ENCODE assay signal across 17 mouse cellular contexts in genomic region chr9:65776874-65777432, GRCm38 (mm10). TPM values are rescaled to one million over a fixed set of nuclear protein-coding genes. Genes with fewer than 3 reads are reported as not detected.
A peak's percentile ranks its signal among the peaks of the same experiment; 100 is the strongest.
DNase-seq lines count a peak whose midpoint lies in the region; ATAC-seq and TF ChIP-seq lines count a peak whose summit lies in the region.
"Had no signal": no experiment of that assay in that cellular context is flagged by ENCODE, and none has a peak within 500 bp of the region (broad histone marks: within the 10 kb centered on the region; RNA-seq: fewer than 3 reads in every experiment).

No protein-coding gene starts in this region.

- no peaks in the 10 kb centered on the region for H3K27me3 ChIP-seq in forebrain, embryonic 10.5 days (ENCODE audit: poor library complexity, severe bottlenecking)
- no peaks in the 10 kb centered on the region for H3K27me3 ChIP-seq in forebrain, embryonic 16.5 days (replicated peaks; ENCODE audit: control insufficient read depth, insufficient read depth, low read length)
- H3K27me3 ChIP-seq in limb, embryonic 13.5 days: no peaks in the 10 kb centered on the region
- H3K27me3 ChIP-seq in limb, embryonic 10.5 days (ENCODE audit: low read depth, poor library complexity, severe bottlenecking): no peaks in the 10 kb centered on the region
- H3K27me3 ChIP-seq in ES-Bruce4 (ENCODE audit: control insufficient read depth, insufficient read depth, low read length, poor library complexity, severe bottlenecking): no peaks in the 10 kb centered on the region
- H3K27me3 ChIP-seq: hindbrain, embryonic 12.5 days; midbrain, embryonic 12.5 days had no signal

- TF ChIP-seq CTCF in ES-Bruce4 (IDR thresholded peaks at IDR 0.05; ENCODE audit: low read depth, low read length): no peak

- WGBS in forebrain, embryonic 10.5 days: 24% methylated on average over 1 of the region's 1 CpGs
- 8% methylated on average over 1 of the region's 1 CpGs for WGBS in forebrain, embryonic 16.5 days
- WGBS in limb, embryonic 13.5 days: 3% methylated on average over 1 of the region's 1 CpGs
- 5% methylated on average over 1 of the region's 1 CpGs for WGBS in limb, embryonic 10.5 days

- H3K4me2 ChIP-seq in forebrain, embryonic 16.5 days (ENCODE audit: low read length): no peak overlapping the region
- peak overlapping the region; percentile 7; the same call in 1 of the 2 replicates for H3K4me2 ChIP-seq in limb, embryonic 13.5 days (replicated peaks)
- H3K4me2 ChIP-seq: hindbrain, embryonic 12.5 days; midbrain, embryonic 12.5 days had no signal

- no peak overlapping the region for H3K4me3 ChIP-seq in forebrain, embryonic 10.5 days
- H3K4me3 ChIP-seq in forebrain, embryonic 16.5 days (replicated peaks; ENCODE audit: low read length): no peak overlapping the region
- no peak overlapping the region for H3K4me3 ChIP-seq in limb, embryonic 13.5 days
- no peak overlapping the region for H3K4me3 ChIP-seq in limb, embryonic 10.5 days
- H3K4me3 ChIP-seq in ES-Bruce4 (ENCODE audit: low read depth, low read length): no peak overlapping the region
- H3K4me3 ChIP-seq: heart, embryonic 10.5 days; hindbrain, embryonic 12.5 days; midbrain, embryonic 12.5 days had no signal

- peaks cover 27% of the 10 kb centered on the region for H3K4me1 ChIP-seq in forebrain, embryonic 10.5 days
- H3K4me1 ChIP-seq in forebrain, embryonic 16.5 days (replicated peaks; ENCODE audit: control insufficient read depth, insufficient read depth, low read length): peaks cover 17% of the 10 kb centered on the region
- H3K4me1 ChIP-seq in limb, embryonic 13.5 days: peaks cover 15% of the 10 kb centered on the region
- H3K4me1 ChIP-seq in limb, embryonic 10.5 days: peaks cover 14% of the 10 kb centered on the region
- H3K4me1 ChIP-seq in ES-Bruce4 (ENCODE audit: control insufficient read depth, insufficient read depth, low read length): no peaks in the 10 kb centered on the region

- no peak overlapping the region for H3K9ac ChIP-seq in forebrain, embryonic 16.5 days (replicated peaks; ENCODE audit: low read depth, low read length)
- H3K9ac ChIP-seq in limb, embryonic 13.5 days: no peak overlapping the region
- peak overlapping the region; percentile 27; the same call in 1 of the 2 replicates for H3K9ac ChIP-seq in ES-Bruce4 (ENCODE audit: low read depth, poor library complexity, severe bottlenecking)
- H3K9ac ChIP-seq: hindbrain, embryonic 12.5 days; midbrain, embryonic 12.5 days had no signal

- TF ChIP-seq POLR2A in ES-Bruce4 (IDR thresholded peaks at IDR 0.05; ENCODE audit: insufficient read depth, low read length): no peak

- peak overlapping the region; percentile 46; the same call in 1 of the 2 replicates for H3K27ac ChIP-seq in forebrain, embryonic 10.5 days
- no peak overlapping the region for H3K27ac ChIP-seq in forebrain, embryonic 16.5 days (ENCODE audit: low read length)
- H3K27ac ChIP-seq in limb, embryonic 13.5 days: peak overlapping the region; percentile 35; the same call in 1 of the 2 replicates
- H3K27ac ChIP-seq in limb, embryonic 10.5 days: no peak overlapping the region
- peak overlapping the region; percentile 88 for H3K27ac ChIP-seq in ES-Bruce4 (ENCODE audit: insufficient read depth, low read length)
- H3K27ac ChIP-seq: hindbrain, embryonic 12.5 days; midbrain, embryonic 12.5 days had no signal

- ATAC-seq in forebrain, embryonic 16.5 days: no peak
- peak; percentile 61 for ATAC-seq in limb, embryonic 13.5 days (ENCODE audit: low FRiP score, low read depth)

- TF ChIP-seq EP300 in ES-Bruce4 (IDR thresholded peaks at IDR 0.05; ENCODE audit: insufficient read depth, low read depth, low read length): no peak

- H3K9me3 ChIP-seq in forebrain, embryonic 10.5 days: peaks cover 5% of the 10 kb centered on the region; the same call in 1 of the 2 replicates
- no peaks in the 10 kb centered on the region for H3K9me3 ChIP-seq in forebrain, embryonic 16.5 days (ENCODE audit: control insufficient read depth, low read length)
- H3K9me3 ChIP-seq in limb, embryonic 13.5 days: no peaks in the 10 kb centered on the region
- H3K9me3 ChIP-seq in limb, embryonic 10.5 days (replicated peaks): no peaks in the 10 kb centered on the region
- H3K9me3 ChIP-seq in ES-Bruce4 (replicated peaks; ENCODE audit: control insufficient read depth, insufficient read depth, low read length, poor library complexity, severe bottlenecking): no peaks in the 10 kb centered on the region
- H3K9me3 ChIP-seq: heart, embryonic 10.5 days; hindbrain, embryonic 12.5 days; midbrain, embryonic 12.5 days had no signal

- peaks cover 35% of the 10 kb centered on the region for H3K36me3 ChIP-seq in forebrain, embryonic 10.5 days (replicated peaks)
- H3K36me3 ChIP-seq in forebrain, embryonic 16.5 days (ENCODE audit: control insufficient read depth, insufficient read depth): no peaks in the 10 kb centered on the region
- 0 out of 2 replicates have a peak, but pooled peaks cover 4% of the 10 kb centered on the region for H3K36me3 ChIP-seq in limb, embryonic 13.5 days
- peaks cover 15% of the 10 kb centered on the region for H3K36me3 ChIP-seq in limb, embryonic 10.5 days
- H3K36me3 ChIP-seq in ES-Bruce4 (ENCODE audit: control insufficient read depth, insufficient read depth, low read length, poor library complexity, severe bottlenecking): no peaks in the 10 kb centered on the region
- H3K36me3 ChIP-seq: hindbrain, embryonic 12.5 days had no signal

- DNase-seq in forebrain, embryonic 10.5 days (ENCODE audit: extremely low spot score, low spot score): no peak
- no peak for DNase-seq in limb, embryonic 10.5 days (ENCODE audit: low spot score)
- peak; percentile 90 for DNase-seq in gonadal fat pad, adult 2 months (ENCODE audit: low read depth)
- DNase-seq in gastrocnemius, postnatal 25 days: no peak
- no peak for DNase-seq in testis, postnatal 10 days (ENCODE audit: low spot score)
- DNase-seq: adrenal gland, postnatal 14 days; cerebellum, adult 11-12 months; gastrocnemius, postnatal 10 days; heart, postnatal 10 days; left cerebral cortex, postnatal 4 days; lung, adult 18-20 months had no signal

RNA-seq across cellular contexts. Expression of gene Zfp609, which starts 50.4 kb away (rescaled TPM):
- 8.2 and 8.3 TPM in 2 replicates for polyA plus RNA-seq in forebrain, embryonic 10.5 days (2016; fragmentation: Nextera tagmentation; extraction: Ambion mirVana)
- 7.7 and 8.0 TPM in 2 replicates for polyA plus RNA-seq in forebrain, embryonic 16.5 days (2015; fragmentation: Nextera tagmentation; extraction: Ambion mirVana)
- polyA plus RNA-seq in limb, embryonic 13.5 days (2015; fragmentation: Nextera tagmentation; extraction: Ambion mirVana): 7.2 and 8.1 TPM in 2 replicates
- 7.5 and 7.6 TPM in 2 replicates for polyA plus RNA-seq in limb, embryonic 10.5 days (2016; fragmentation: Nextera tagmentation; extraction: Ambion mirVana)
- polyA plus RNA-seq in ES-Bruce4 (2011; ENCODE audit: insufficient read depth, insufficient read length, low read depth, missing spikeins): 47.0 and 48.8 TPM in 2 replicates
- polyA plus RNA-seq in gonadal fat pad, adult 2 months (2012; rRNA removed): 5.0 and 7.7 TPM in 2 replicates
- 10 to 100 TPM; 15.1 to 20.6 TPM for total RNA-seq in gastrocnemius, postnatal 25 days (2021)

Comparison
In these comparisons a context has a peak if more than half of its experiments do, and no peak if none do; other contexts are left out.
1. H3K27ac ChIP-seq: peak in forebrain, embryonic 10.5 days (single experiment), limb, embryonic 13.5 days (single experiment) and ES-Bruce4 (single experiment); none in forebrain, embryonic 16.5 days (single experiment) and limb, embryonic 10.5 days (single experiment).